Mouse (Mus musculus): ENCODE results near the gene Tex30. TPM values are rescaled to one million over a fixed set of nuclear protein-coding genes. Genes with fewer than 3 reads are reported as not detected.

The Tex30 gene
- total RNA-seq, 2 experiments from 2014 or later = 17.2 to 20.7 TPM

GRCm38 (mm10) chr1:44041797-44042554, 60.3 kb downstream of the Tex30 start:
- peak; percentile 75 for DNase-seq

Other genes with a start within 250 kb of the Tex30 start
- 10 to 100 TPM; 49.4 to 51.6 TPM for gene Tpp2, start 168.8 kb downstream of the Tex30 start, total RNA-seq (2021)
- not detected for gene Mettl21c, start 82.4 kb downstream of the Tex30 start, total RNA-seq (2021)
- gene Gm8251, start 40.5 kb downstream of the Tex30 start, total RNA-seq (2021) = under 1 TPM in 1 of 2 experiments, not detected in 1; 0.05 TPM
- gene Kdelc1, start 16.4 kb upstream of the Tex30 start, total RNA-seq (2021) = 10 to 100 TPM; 26.7 to 28.9 TPM
- 10 to 100 TPM; 11.3 to 13.8 TPM for gene Bivm, start 16.5 kb upstream of the Tex30 start, total RNA-seq (2021)
- gene Ercc5, start 45.3 kb upstream of the Tex30 start, total RNA-seq (2021) = 10 to 100 TPM; 16.9 to 20.1 TPM
- gene Mettl21e, start 116.5 kb upstream of the Tex30 start, total RNA-seq (2021) = not detected

Measured in heart, postnatal 4 days (tissue).